Mouse (Mus musculus) stomach, postnatal 0 days (tissue): ENCODE results near the gene Otoa.

Experiments
- CTCF ChIP-seq: IDR thresholded peaks from 2 replicates; pipeline ENCODE4 v1.5.1; 2016; ENCODE audit warnings: antibody characterized with exemption, low read depth, mild to moderate bottlenecking, moderate library complexity
- EP300 ChIP-seq: optimal IDR thresholded peaks from 2 replicates; pipeline ENCODE3; 2016; ENCODE audit warnings: antibody characterized with exemption

DNA sequence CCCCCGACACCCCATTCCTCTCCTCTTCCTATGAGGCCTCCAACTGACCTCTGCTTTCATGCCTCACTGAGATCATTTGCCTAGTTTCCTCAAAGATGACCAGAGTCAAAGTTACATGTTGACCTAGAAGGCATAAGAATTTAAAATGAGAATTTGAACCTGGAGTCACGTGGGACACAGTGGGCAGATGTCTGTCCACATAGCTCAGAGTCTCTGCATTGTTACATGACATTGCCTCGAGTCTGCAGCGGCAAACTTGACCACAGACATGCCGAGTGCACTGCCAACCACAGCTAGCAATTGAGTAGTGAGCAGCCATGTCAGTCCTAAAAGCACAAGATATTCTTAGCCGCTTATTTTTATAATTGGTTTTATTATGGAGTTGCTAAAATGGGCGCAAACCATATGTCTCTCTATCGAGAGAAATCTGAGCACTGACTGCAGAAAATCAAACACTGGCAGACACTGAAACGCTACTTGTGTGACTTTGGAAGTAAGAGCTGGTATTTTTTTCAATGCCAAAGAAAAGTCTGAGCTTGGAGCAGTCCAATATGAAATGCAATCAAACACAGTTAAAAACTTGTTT, 105.8 kb downstream of the Otoa start:
- no peak for TF ChIP-seq CTCF
- TF ChIP-seq EP300 = no peak
